Mouse (Mus musculus) adrenal gland, adult 8-10 months (tissue): Measurements from ENCODE around the gene Psph. TPM values are rescaled to one million over a fixed set of nuclear protein-coding genes. Genes with fewer than 3 reads are reported as not detected.
A peak's percentile ranks its signal among the peaks of the same experiment; 100 is the strongest.
"Not testable (repeated sequence)": the region's sequence is repeated elsewhere in the genome, so short reads cannot be mapped to it uniquely, and the experiment has no call there.

Source experiments
- DNase-seq: peaks from one replicate; pipeline ENCODE4 v3.0.0; 2022
- total RNA-seq, 4 experiments: library from RNA; stranded (reverse); gene quantifications; 2 replicates each; pipeline ENCODE4 v1.2.4; 2022

The Psph gene
- 10 to 100 TPM; 19.7 to 25.4 (median 22.5) TPM for total RNA-seq

DNA sequence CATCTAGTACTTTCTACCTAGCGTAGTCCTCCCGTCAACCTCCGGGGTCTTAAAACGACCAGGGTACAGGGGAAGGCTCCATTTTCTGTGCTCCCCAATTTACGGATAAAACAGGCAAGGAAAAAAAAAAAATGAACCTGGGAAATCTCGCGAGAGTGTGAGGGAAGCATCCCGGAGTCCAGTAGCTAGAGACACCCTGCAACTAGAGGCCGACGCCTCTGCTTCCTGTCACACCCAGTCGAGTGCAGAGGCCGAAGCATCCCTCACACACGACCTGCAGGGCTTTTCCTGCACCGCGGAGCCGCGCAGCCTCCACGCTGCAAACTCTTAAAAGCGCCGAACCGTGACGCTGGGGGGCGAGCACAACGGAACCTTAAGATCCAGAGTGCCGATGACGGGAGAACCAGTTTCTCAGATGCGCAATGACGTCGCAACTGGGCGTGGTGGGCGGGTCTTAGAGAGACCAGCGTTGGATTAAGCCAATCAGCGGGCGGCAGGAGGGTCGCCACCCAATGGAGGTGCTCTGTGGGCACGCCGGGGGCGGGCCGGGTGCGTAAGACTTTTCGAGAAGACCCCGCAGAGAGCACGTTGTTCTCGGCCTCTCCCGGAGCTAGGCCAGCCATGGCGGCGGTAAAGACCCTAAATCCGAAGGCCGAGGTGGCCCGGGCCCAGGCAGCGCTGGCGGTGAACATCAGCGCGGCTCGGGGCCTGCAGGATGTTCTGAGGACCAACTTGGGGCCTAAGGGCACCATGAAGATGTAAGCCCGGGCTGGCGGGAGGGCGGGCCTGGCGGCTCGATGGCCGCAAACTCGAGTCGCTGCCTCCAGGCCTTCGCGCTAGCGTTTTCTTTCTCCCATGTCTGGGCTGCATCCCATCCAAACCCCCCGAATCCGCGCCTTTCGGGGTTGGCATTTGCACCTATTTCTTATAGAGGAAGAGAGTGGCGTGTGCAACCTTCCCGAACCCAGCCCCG lies at the start of gene Psph:
Psph (minus strand) TSS at position 632 of the 973 bp plus-strand sequence.
- peak; percentile 95 for DNase-seq

DNA sequence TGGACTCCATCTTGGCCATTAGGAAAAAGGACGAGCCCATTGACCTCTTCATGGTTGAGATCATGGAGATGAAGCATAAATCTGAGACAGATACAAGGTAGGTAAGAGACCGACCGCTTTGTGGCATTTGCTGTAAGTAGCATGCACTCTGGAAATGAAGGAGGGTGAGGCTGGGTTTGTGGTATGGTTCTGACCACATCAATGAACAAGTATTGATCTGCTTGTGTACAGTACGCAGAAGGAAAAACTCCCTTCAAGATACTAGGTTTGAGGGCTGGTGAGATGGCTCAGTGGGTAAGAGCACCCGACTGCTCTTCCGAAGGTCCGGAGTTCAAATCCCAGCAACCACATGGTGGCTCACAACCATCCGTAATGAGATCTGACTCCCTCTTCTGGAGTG lies 3.3 kb upstream of the Psph start:
- not testable (repeated sequence) for DNase-seq

GRCm38 (mm10) chr5:129787818-129788593 lies 757 bp upstream of the Psph start:
- DNase-seq: no peak

- no peak for DNase-seq
These were observed 1.1 kb downstream of the Psph start for GRCm38 (mm10) chr5:129786161-129786560.

GRCm38 (mm10) chr5:129785235-129785870 lies 1.9 kb downstream of the Psph start:
- DNase-seq: no peak

- no peak for DNase-seq
These were observed 5.0 kb downstream of the Psph start for GRCm38 (mm10) chr5:129782211-129782610.

DNA sequence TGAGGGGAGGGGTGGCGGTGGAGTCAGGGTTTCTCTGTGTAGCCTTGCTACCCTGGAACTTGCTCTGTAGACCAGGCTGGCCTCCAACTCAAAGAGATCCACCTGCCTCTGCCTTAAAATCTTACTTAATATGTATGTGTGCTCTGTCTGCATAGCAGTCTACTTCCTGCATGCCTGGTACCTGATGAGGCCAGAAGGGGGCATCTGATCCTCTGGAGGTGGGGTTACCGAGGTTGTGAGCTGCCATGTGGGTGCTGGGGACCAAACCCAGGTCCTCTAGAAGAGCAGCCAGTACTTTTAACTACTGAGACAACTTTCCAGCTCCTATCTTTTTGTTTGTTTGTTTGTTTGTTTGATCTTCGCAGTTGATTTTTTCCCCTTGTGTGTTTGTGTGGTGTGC lies 7.1 kb downstream of the Psph start:
- no peak for DNase-seq

DNA sequence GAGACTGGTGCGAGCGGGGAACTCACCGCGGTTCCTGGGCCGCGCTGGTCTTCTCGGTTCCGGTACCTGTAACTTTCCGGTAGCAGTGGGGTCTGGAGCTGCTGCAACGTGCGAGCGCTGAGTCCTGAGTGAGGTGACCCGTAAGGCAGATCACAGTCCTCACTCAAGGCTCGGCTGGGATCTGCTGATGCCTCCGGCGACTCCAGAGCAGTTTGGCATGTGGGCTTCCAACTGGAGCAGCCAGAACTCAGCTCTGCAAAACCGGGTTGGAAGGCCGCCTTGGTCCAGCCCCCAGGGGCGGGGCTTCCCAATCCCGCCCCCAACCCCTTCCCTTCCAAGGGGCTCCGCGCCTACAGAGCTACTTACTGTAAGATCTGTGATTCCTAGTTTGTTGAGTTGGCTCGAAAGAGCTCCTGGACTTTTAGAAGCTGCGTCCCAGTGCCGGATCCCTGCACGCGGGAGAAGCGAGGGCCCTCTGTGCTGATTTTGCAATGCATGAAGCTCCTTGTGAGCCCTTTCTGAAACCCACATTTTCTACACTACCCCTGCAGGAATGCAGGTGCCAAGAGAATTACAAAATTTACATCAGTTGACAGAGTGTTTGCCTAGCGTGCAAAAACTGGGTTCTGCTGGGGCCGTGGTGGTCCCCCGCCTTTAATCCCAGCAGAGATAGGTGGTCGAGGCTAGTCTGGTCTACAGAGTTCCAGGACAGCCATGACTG lies 8.1 kb downstream of the Psph start:
- peak; percentile 68 for DNase-seq

DNA sequence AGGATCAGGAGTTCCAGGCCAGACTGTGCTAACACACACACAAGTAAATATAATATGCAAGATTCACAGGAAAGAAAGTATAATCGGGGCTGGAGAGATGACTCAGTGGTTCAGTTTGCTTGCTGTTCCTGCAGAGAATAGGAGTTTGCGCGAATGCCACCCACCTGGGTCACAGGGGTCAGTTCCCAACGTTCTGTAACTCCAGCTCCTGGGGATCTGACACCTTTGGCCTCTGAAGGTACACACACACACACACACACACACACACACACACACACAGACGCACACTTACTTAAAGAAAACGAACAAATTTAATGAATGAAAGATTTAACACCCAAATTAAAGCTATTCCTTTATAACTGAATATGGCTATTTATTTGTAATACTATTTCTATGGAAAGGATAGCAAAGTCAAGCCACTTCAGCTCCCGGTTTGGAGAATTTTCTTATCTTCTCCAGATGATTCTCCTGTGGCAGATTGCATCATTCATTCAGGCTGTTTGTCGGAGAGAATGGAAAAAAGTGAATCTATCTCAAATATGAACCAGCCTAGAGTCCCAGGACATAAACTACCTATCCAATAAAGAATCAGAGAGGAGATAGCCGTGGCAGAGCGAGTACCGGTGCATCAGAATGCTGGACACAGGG lies 8.8 kb downstream of the Psph start:
- no peak for DNase-seq

DNA sequence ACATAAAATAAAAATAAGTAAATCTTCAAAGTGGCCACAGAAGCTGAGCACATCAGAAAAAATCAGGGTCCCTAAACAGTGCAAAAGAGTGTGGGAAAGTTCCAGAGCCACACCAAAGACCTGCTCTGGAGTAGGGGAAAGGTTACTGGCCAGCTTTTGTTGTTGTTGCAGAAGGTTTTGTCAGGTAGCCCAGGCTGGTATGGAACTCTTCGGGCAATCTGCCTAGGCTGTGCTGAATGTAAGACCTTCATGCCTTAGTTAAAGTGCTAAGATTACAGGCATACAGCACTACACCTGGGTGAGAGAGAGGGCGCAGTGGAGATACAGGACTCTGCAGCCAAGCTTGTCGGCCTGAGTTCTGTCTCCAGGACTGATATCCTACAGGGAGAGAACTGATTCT lies 12.6 kb downstream of the Psph start:
- no peak for DNase-seq

- not testable (repeated sequence) for DNase-seq
These were observed 13.9 kb downstream of the Psph start for GRCm38 (mm10) chr5:129773330-129773729.

- DNase-seq: no peak
These were observed 14.8 kb downstream of the Psph start for GRCm38 (mm10) chr5:129772433-129772832.

DNA sequence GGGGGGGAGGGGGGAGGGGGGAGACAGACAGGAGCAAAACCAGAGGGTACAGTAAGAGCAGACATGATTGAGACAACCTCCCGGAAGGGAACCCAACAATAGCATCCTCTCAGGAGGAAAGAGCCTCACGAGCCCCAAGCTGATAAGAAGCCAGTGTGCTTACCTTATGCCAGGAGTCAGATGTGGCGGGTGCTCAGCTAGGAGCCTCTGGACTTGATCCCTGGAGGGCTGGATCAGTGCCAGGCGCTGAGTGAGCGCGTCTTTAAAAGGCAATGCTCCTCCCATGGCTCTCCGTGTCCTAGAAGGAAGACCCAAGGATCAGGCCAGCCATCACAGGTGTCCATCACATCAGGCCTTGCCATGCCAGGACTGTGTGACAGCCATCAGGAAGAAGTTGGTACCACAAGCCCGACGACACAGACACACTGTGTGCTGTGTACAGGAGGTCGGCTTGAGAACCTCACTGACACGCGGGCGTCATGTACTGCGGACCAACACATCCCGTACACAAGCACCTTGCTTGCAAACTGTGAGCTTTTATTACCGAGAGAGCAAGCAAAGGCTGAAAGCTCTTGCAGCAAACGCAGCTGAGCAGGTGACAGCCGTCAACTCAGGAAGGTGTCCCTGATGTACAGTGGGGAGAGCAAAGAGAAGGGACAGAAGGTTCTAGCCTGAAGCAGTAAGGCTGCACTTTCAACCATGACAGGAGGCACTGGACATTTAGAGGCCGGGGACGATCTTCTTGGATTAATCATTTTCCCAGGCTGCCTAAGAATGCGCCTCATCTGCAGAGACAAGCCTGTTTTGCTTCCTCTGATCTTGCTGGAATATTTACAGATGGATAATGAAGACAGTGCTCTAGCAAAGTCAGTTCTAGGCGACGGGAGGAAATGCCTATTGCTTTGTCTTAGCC lies 16.6 kb downstream of the Psph start:
- DNase-seq: no peak

DNA sequence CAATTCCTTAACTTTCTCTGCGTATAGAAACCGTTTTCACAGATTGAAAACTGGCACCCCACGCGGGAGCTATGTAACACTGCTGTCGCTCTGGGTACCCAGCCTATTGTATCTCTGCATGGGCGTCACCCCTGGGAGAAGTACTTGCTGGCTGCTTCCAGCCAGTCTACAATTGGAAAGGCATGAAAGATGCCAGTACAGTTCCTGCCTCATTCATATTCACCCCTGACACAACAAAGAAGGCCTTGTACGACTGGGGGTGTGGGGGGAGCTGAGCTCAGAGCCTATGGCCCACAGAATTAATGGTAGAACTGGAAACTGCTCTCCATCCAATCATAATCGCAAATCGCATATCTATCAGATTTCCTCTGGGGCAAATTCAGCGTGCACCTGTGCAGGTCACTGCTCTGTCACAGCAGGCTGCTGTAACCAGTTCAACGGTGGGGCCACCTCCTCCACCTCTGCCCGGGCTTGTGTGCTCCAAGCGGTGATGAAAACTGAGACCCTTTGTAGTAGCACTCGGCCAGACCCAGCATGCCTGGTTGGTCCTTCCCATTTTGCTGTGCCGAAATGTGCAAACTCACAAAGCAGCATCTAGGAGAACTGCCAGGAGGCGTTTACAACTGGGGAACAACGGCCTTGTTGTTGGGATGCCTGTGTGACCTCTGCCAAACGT lies 25.2 kb downstream of the Psph start:
- no peak for DNase-seq

- no peak for DNase-seq
These were observed 27.2 kb downstream of the Psph start for GRCm38 (mm10) chr5:129759929-129760480.

GRCm38 (mm10) chr5:129756886-129757285 lies 30.4 kb downstream of the Psph start:
- DNase-seq: no peak

DNA sequence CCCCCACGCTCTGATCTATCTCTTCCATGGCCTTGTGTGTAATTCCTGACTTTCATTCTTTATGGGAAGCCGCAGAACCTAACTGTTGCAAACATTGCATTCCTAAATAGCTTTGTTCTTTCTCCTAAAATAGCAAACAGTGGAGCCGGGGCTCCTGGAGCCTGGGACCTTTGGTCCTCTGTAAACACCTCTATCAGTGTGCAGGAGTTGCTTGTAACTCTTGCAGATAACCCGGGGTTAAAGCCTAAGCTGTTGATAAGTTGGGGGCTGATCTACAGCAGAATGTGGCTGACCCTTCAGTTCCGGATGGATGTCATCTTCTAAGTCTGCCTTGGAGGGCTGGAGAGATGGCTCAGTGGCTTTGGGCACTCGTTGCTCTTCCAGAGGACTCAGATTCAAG lies 43.2 kb downstream of the Psph start:
- no peak for DNase-seq

GRCm38 (mm10) chr5:129742903-129743488 lies 44.3 kb downstream of the Psph start:
- DNase-seq: no peak

DNA sequence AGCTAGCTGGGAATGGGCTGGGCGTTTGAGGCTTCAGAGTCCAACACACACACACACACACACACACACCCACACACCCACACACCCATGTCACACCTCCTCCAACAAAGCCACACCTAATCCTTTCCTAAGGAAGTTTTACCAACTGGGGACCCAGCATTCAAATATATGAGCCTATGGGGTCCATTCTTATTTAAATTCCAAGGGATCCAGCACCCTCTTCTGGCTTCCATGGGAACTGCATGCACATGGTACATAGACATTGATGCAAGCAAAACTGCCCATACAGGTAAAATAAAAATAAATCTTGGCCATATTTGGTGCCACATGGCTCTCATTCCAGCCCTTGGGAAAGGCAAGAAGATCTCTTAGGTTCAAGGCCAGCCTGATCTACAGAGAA lies 46.3 kb downstream of the Psph start:
- DNase-seq: no peak
